1 mouse cellular context compared by ENCODE assay signal in genomic region chr12:71015363-71016210, GRCm38 (mm10).
A peak's percentile ranks its signal among the peaks of the same experiment; 100 is the strongest.
TF ChIP-seq lines count a peak whose summit lies in the region.

Gene Arid4a, plus strand, starts transcription at chr12:71015990.

TF ChIP-seq in CH12.LX, 34 proteins besides CTCF, POLR2A, EP300 and RAD21 (continued from another document):
- no peak for TF ChIP-seq ZC3H11A (IDR thresholded peaks at IDR 0.05; ENCODE audit: low read depth, low read length)
- TF ChIP-seq MAZ (IDR thresholded peaks at IDR 0.05; ENCODE audit: low read depth, low read length), result 0 out of 2 replicates have a peak, but pooled peaks have one; percentile 2
- TF ChIP-seq JUND (conservative IDR thresholded peaks at IDR 0.05; ENCODE audit: low read depth, low read length), result no peak
- peak; percentile 95 for TF ChIP-seq CHD2 (IDR thresholded peaks at IDR 0.05; ENCODE audit: low read length)
- peak; percentile 71 for TF ChIP-seq SIN3A (IDR thresholded peaks at IDR 0.05; ENCODE audit: low read length)
- TF ChIP-seq MXI1 (IDR thresholded peaks at IDR 0.05; ENCODE audit: low read depth, low read length), result no peak; the same call in 1 of the 2 replicates
- TF ChIP-seq ZKSCAN1 (IDR thresholded peaks at IDR 0.05; ENCODE audit: borderline replicate concordance, low read depth, low read length), result no peak
- TF ChIP-seq HCFC1 (IDR thresholded peaks at IDR 0.05; ENCODE audit: low read depth, low read length), result peak; percentile 62
- TF ChIP-seq USF2 (conservative IDR thresholded peaks at IDR 0.05; ENCODE audit: low read depth, low read length), result no peak
- no peak for TF ChIP-seq ZNF384 (IDR thresholded peaks at IDR 0.05; ENCODE audit: low read depth, low read length)
- TF ChIP-seq NELFE (IDR thresholded peaks at IDR 0.05; ENCODE audit: low read depth, low read length), result peak; percentile 90
